Mouse (Mus musculus): ENCODE data around the gene Krtap26-1. TPM values are rescaled to one million over a fixed set of nuclear protein-coding genes. Genes with fewer than 3 reads are reported as not detected.

Krtap26-1 gene
- not detected in 2 replicates for polyA plus RNA-seq (2012; rRNA removed)

DNA sequence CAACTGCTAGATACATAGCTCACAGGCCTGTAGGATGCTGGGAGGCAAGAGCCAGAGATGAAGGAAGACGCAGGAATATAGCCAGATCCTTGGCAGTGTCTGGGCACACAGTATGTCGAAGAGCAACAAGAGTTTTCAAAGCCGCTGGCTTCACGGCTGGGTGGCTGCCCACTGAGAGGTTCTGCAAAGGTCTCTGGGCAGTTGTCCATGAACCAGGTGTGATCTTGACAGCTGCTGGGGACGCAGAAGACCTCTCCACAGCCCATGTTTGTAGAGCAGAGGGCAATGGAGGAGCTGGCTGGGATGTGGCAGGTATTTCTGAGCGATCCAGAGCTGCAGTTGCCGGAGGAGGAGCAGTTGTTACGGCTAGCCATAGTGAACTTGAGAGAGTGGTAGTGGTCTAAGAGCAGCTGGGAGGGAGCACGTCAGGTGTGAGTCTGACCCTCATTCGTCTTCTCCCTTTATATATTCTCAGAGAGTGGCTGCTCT, at the start of gene Krtap26-1:
Gene Krtap26-1, minus strand, starts transcription at position 439 of the 489 bp plus-strand sequence.
- no peaks in the 10 kb centered on the region; the same call in 1 of the 2 replicates for H3K4me1 ChIP-seq (ENCODE audit: control insufficient read depth, insufficient read depth, low read length)
- H3K36me3 ChIP-seq (ENCODE audit: control insufficient read depth, insufficient read depth, low read length) = no peaks in the 10 kb centered on the region
- TF ChIP-seq CTCF (conservative IDR thresholded peaks at IDR 0.05; ENCODE audit: insufficient read depth, insufficient read length, low read depth, low read length) = no peak
- no peak for TF ChIP-seq POLR2A (IDR thresholded peaks at IDR 0.05; ENCODE audit: low read depth, low read length)
- WGBS = 61% methylated on average over 10 of the region's 10 CpGs
- no peak within 1 kb of the TSS for H3K4me3 ChIP-seq (ENCODE audit: insufficient read depth, low read depth, low read length)
- H3K27ac ChIP-seq (ENCODE audit: insufficient read depth, low read depth, low read length) = no peak within 1 kb of the TSS
- no peak for DNase-seq
- H3K27me3 ChIP-seq (replicated peaks; ENCODE audit: control insufficient read depth, insufficient read depth, low read length) = no peaks in the 10 kb centered on the region

GRCm38 (mm10) chr16:88696256-88696655, 48.7 kb upstream of the Krtap26-1 start:
- Histone ChIP-seq H3K27ac (ENCODE audit: insufficient read depth, low read depth, low read length) (no peak overlapping the region), H3K36me3 (ENCODE audit: control insufficient read depth, insufficient read depth, low read length) (no peaks in the 10 kb centered on the region), H3K4me1 (ENCODE audit: control insufficient read depth, insufficient read depth, low read length) (no peaks in the 10 kb centered on the region), H3K4me3 (ENCODE audit: insufficient read depth, low read depth, low read length) (no peak overlapping the region), H3K27me3 (replicated peaks; ENCODE audit: control insufficient read depth, insufficient read depth, low read length) (no peaks in the 10 kb centered on the region)
- DNase-seq = no peak
- WGBS = 61% methylated on average over 4 of the region's 4 CpGs
- TF ChIP-seq CTCF (conservative IDR thresholded peaks at IDR 0.05; ENCODE audit: insufficient read depth, insufficient read length, low read depth, low read length) = no peak

DNA sequence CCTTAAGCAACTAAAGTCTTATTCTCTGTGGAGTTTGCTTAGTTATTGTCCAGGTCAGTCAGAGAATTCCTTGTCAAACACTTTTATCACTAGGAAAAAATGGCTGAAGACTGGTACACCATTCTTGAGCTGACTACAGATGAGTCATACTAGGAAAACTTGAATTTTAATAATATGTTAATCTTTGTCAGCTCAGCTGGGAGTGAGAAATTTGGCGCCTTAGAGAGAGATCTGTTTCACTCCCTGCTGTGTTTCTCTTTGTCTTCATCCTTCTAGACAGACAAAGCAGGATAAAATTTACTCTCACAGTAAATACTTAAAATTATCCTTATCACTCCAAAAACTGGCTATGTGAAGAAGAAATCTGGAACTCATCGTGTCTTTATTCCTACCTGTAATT, 33.7 kb upstream of the Krtap26-1 start:
- DNase-seq = no peak
- Histone ChIP-seq H3K27me3 (replicated peaks; ENCODE audit: control insufficient read depth, insufficient read depth, low read length) (no peaks in the 10 kb centered on the region), H3K4me1 (ENCODE audit: control insufficient read depth, insufficient read depth, low read length) (no peaks in the 10 kb centered on the region), H3K27ac (ENCODE audit: insufficient read depth, low read depth, low read length) (no peak overlapping the region), H3K36me3 (ENCODE audit: control insufficient read depth, insufficient read depth, low read length) (no peaks in the 10 kb centered on the region), H3K4me3 (ENCODE audit: insufficient read depth, low read depth, low read length) (no peak overlapping the region)
- 68% methylated on average over 2 of the region's 2 CpGs for WGBS
- TF ChIP-seq POLR2A (IDR thresholded peaks at IDR 0.05; ENCODE audit: low read depth, low read length) = no peak
- TF ChIP-seq CTCF (conservative IDR thresholded peaks at IDR 0.05; ENCODE audit: insufficient read depth, insufficient read length, low read depth, low read length) = no peak

GRCm38 (mm10) chr16:88679099-88679498, 31.5 kb upstream of the Krtap26-1 start:
- TF ChIP-seq CTCF (conservative IDR thresholded peaks at IDR 0.05; ENCODE audit: insufficient read depth, insufficient read length, low read depth, low read length) = no peak
- TF ChIP-seq POLR2A (IDR thresholded peaks at IDR 0.05; ENCODE audit: low read depth, low read length) = no peak
- Histone ChIP-seq H3K27me3 (replicated peaks; ENCODE audit: control insufficient read depth, insufficient read depth, low read length) (no peaks in the 10 kb centered on the region), H3K4me3 (ENCODE audit: insufficient read depth, low read depth, low read length) (no peak overlapping the region), H3K36me3 (ENCODE audit: control insufficient read depth, insufficient read depth, low read length) (no peaks in the 10 kb centered on the region), H3K4me1 (ENCODE audit: control insufficient read depth, insufficient read depth, low read length) (no peaks in the 10 kb centered on the region), H3K27ac (ENCODE audit: insufficient read depth, low read depth, low read length) (no peak overlapping the region)
- DNase-seq = no peak
- WGBS = 70% methylated on average over 6 of the region's 6 CpGs

DNA sequence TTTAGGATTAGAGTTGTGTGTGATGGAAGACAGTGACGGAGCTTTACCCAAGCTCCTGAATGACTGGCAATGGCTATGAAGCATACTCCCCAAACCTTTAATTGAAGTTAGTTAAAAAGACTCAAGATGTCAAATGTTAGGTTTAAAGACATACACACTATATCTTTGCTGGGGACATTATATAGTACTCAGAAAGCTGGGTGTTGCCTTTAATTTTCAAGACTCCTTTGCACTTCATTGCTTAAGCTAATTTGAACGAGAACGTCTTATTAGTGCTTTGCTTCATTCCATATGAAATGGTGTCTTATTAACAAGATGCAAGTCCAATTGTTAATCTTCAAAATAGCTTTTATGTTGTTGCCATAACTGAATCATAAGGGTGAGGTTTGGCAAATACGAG, 24.0 kb upstream of the Krtap26-1 start, which contains the start of gene Krtap27-1:
Gene Krtap27-1, minus strand, starts transcription at position 101 of the 400 bp plus-strand sequence.
- TF ChIP-seq POLR2A (IDR thresholded peaks at IDR 0.05; ENCODE audit: low read depth, low read length) (no peak), CTCF (conservative IDR thresholded peaks at IDR 0.05; ENCODE audit: insufficient read depth, insufficient read length, low read depth, low read length) (no peak)
- H3K27me3 ChIP-seq (replicated peaks; ENCODE audit: control insufficient read depth, insufficient read depth, low read length) = no peaks in the 10 kb centered on the region
- H3K4me1 ChIP-seq (ENCODE audit: control insufficient read depth, insufficient read depth, low read length) = no peaks in the 10 kb centered on the region
- WGBS = 93% methylated on average over 4 of the region's 4 CpGs
- H3K36me3 ChIP-seq (ENCODE audit: control insufficient read depth, insufficient read depth, low read length) = no peaks in the 10 kb centered on the region
- no peak within 1 kb of the TSS for H3K27ac ChIP-seq (ENCODE audit: insufficient read depth, low read depth, low read length)
- DNase-seq = no peak
- no peak within 1 kb of the TSS for H3K4me3 ChIP-seq (ENCODE audit: insufficient read depth, low read depth, low read length)

GRCm38 (mm10) chr16:88657426-88657825, 9.8 kb upstream of the Krtap26-1 start:
- Histone ChIP-seq H3K36me3 (ENCODE audit: control insufficient read depth, insufficient read depth, low read length) (no peaks in the 10 kb centered on the region), H3K4me1 (ENCODE audit: control insufficient read depth, insufficient read depth, low read length) (no peaks in the 10 kb centered on the region), H3K27me3 (replicated peaks; ENCODE audit: control insufficient read depth, insufficient read depth, low read length) (no peaks in the 10 kb centered on the region), H3K27ac (ENCODE audit: insufficient read depth, low read depth, low read length) (no peak overlapping the region), H3K4me3 (ENCODE audit: insufficient read depth, low read depth, low read length) (no peak overlapping the region)
- peak; percentile 28 for DNase-seq
- TF ChIP-seq CTCF (conservative IDR thresholded peaks at IDR 0.05; ENCODE audit: insufficient read depth, insufficient read length, low read depth, low read length) (peak; percentile 75), POLR2A (IDR thresholded peaks at IDR 0.05; ENCODE audit: low read depth, low read length) (no peak)
- 60% methylated on average over 1 of the region's 1 CpGs for WGBS

DNA sequence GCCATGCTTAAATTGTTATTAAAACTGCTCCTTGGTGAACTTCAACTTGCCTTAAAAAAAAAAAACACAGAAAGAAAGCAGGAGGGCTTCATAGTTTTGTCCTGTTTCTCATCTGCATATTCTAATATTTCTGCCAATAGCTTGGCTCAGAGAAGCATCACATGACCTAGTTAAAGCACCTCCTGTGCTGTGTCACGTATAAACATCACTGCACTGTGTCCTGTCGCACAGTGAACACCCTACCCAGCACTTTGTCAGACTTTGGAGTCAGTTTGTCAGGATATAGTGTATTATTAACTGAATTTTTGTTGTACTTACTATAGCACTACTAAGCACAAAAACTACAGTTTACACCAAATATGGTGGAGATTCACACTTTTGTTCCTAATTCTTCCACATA, 4.4 kb upstream of the Krtap26-1 start:
- H3K27ac ChIP-seq (ENCODE audit: insufficient read depth, low read depth, low read length) = no peak overlapping the region
- H3K27me3 ChIP-seq (replicated peaks; ENCODE audit: control insufficient read depth, insufficient read depth, low read length) = no peaks in the 10 kb centered on the region
- DNase-seq = peak; percentile 63
- TF ChIP-seq CTCF (conservative IDR thresholded peaks at IDR 0.05; ENCODE audit: insufficient read depth, insufficient read length, low read depth, low read length) (no peak), POLR2A (IDR thresholded peaks at IDR 0.05; ENCODE audit: low read depth, low read length) (no peak)
- no peak overlapping the region for H3K4me3 ChIP-seq (ENCODE audit: insufficient read depth, low read depth, low read length)
- H3K36me3 ChIP-seq (ENCODE audit: control insufficient read depth, insufficient read depth, low read length) = no peaks in the 10 kb centered on the region
- H3K4me1 ChIP-seq (ENCODE audit: control insufficient read depth, insufficient read depth, low read length) = no peaks in the 10 kb centered on the region; the same call in 1 of the 2 replicates
- WGBS = 36% methylated on average over 2 of the region's 2 CpGs

Measured in kidney, adult 2 months (tissue).